In genomic region chr4:43441639-43442038, GRCm38 (mm10) we compare ENCODE assay signal across 8 mouse cellular contexts. TPM values are rescaled to one million over a fixed set of nuclear protein-coding genes. Genes with fewer than 3 reads are reported as not detected.
DNase-seq lines count a peak whose midpoint lies in the region; ATAC-seq and TF ChIP-seq lines count a peak whose summit lies in the region.

Gene Tesk1 (plus strand): TSS chr4:43441939.

- H3K27me3 ChIP-seq in MEL (ENCODE audit: control insufficient read depth in 1 of 2, insufficient read depth in 2 of 2, low read length in 2 of 2) = no peaks in the 10 kb centered on the region
- H3K27me3 ChIP-seq in intestine, embryonic 14.5 days (replicated peaks; ENCODE audit: control insufficient read depth, insufficient read depth, low read length) = no peaks in the 10 kb centered on the region
- 0 out of 2 replicates have a peak, but pooled peaks cover 3% of the 10 kb centered on the region for H3K27me3 ChIP-seq in midbrain, embryonic 12.5 days

- peaks cover 3% of the 10 kb centered on the region; the same call in 1 of the 2 replicates for H3K79me2 ChIP-seq in MEL (ENCODE audit: control insufficient read depth, insufficient read depth, low read length, poor library complexity)

- TF ChIP-seq POLR2A in MEL (IDR thresholded peaks at IDR 0.05; ENCODE audit: control insufficient read depth in 1 of 2, insufficient read depth in 1 of 2, low read depth in 1 of 2, low read length in 2 of 2, poor library complexity in 1 of 2) = no peak

- TF ChIP-seq RAD21 in MEL (IDR thresholded peaks at IDR 0.05; ENCODE audit: low read depth, low read length) = no peak

- peaks cover 0 to 1% of the 10 kb centered on the region in 2 experiments; a peak in 2 of 4 replicates for H3K4me1 ChIP-seq in MEL (ENCODE audit: control insufficient read depth in 1 of 2, insufficient read depth in 2 of 2, low read length in 2 of 2)
- peaks cover 13% of the 10 kb centered on the region for H3K4me1 ChIP-seq in intestine, embryonic 14.5 days (replicated peaks; ENCODE audit: control insufficient read depth, insufficient read depth, low read length)
- peaks cover 13% of the 10 kb centered on the region for H3K4me1 ChIP-seq in midbrain, embryonic 12.5 days

- no peaks in the 10 kb centered on the region for H3K36me3 ChIP-seq in MEL (ENCODE audit: control insufficient read depth in 1 of 2, insufficient read depth in 2 of 2, low read length in 2 of 2)
- peaks cover 20% of the 10 kb centered on the region for H3K36me3 ChIP-seq in intestine, embryonic 14.5 days (ENCODE audit: control insufficient read depth, insufficient read depth, low read length)
- peaks cover 19% of the 10 kb centered on the region for H3K36me3 ChIP-seq in midbrain, embryonic 12.5 days

- peak within 1 kb of the TSS; percentile 59 for H3K9ac ChIP-seq in MEL (ENCODE audit: control insufficient read depth, low read depth, low read length, poor library complexity, severe bottlenecking)
- H3K9ac ChIP-seq in intestine, embryonic 14.5 days (ENCODE audit: low read length) = peak within 1 kb of the TSS; percentile 96
- H3K9ac ChIP-seq in midbrain, embryonic 12.5 days (replicated peaks) = peak within 1 kb of the TSS; percentile 100

- H3K4me3 ChIP-seq in MEL (ENCODE audit: control insufficient read depth in 1 of 2, insufficient read depth in 1 of 2, low read depth in 2 of 2, low read length in 2 of 2) = peak within 1 kb of the TSS; percentile 78 to 90
- peak within 1 kb of the TSS; percentile 97 for H3K4me3 ChIP-seq in gastrocnemius, adult 2 months
- peak within 1 kb of the TSS; percentile 85 for H3K4me3 ChIP-seq in intestine, embryonic 14.5 days (ENCODE audit: low read depth, low read length)
- H3K4me3 ChIP-seq in midbrain, embryonic 12.5 days = peak within 1 kb of the TSS; percentile 96

- ATAC-seq in intestine, embryonic 14.5 days (replicated peaks; ENCODE audit: low FRiP score, low TSS enrichment, low read depth) = no peak
- peak; percentile 21; the same call in 1 of the 2 replicates for ATAC-seq in midbrain, embryonic 12.5 days (ENCODE audit: low FRiP score, low read depth)
- no peak for ATAC-seq in erythroid progenitor cell, adult 5-6 weeks (replicated peaks; ENCODE audit: low FRiP score, poor library complexity, severe bottlenecking)

- no peak for TF ChIP-seq CTCF in MEL (IDR thresholded peaks at IDR 0.05 in 2 of 3, conservative IDR thresholded peaks at IDR 0.05 in 1 of 3; ENCODE audit: control insufficient read depth in 1 of 3, insufficient read depth in 1 of 3, low read depth in 2 of 3, low read length in 3 of 3, poor library complexity in 1 of 3, severe bottlenecking in 1 of 3)
- no peak for TF ChIP-seq CTCF in gastrocnemius, adult 2 months (IDR thresholded peaks at IDR 0.05)

- H3K9me3 ChIP-seq in MEL (replicated peaks; ENCODE audit: insufficient read depth, low read length) = no peaks in the 10 kb centered on the region
- H3K9me3 ChIP-seq in intestine, embryonic 14.5 days (ENCODE audit: control insufficient read depth, low read length) = no peaks in the 10 kb centered on the region
- no peaks in the 10 kb centered on the region for H3K9me3 ChIP-seq in midbrain, embryonic 12.5 days

- peak within 1 kb of the TSS; percentile 30 for H3K27ac ChIP-seq in MEL (ENCODE audit: control insufficient read depth, low read depth, low read length)
- peak within 1 kb of the TSS; percentile 90 for H3K27ac ChIP-seq in gastrocnemius, adult 2 months
- H3K27ac ChIP-seq in intestine, embryonic 14.5 days (ENCODE audit: low read depth) = peak within 1 kb of the TSS; percentile 87
- peak within 1 kb of the TSS; percentile 96 for H3K27ac ChIP-seq in midbrain, embryonic 12.5 days (replicated peaks)

- DNase-seq in frontal cortex, adult 2 months (ENCODE audit: extremely low spot score in 1 of 2, low spot score in 1 of 2) = no peak
- no peak for DNase-seq in frontal cortex, postnatal 25 days (ENCODE audit: low spot score in 2 of 2)
- no peak for DNase-seq in MEL (ENCODE audit: low read depth, low spot score)
- no peak for DNase-seq in gastrocnemius, adult 2 months
- no peak for DNase-seq in intestine, embryonic 14.5 days (ENCODE audit: low spot score)
- DNase-seq in right cerebral cortex, postnatal 10 days (ENCODE audit: low spot score in 2 of 2) = no peak

- intact Hi-C loops in gastrocnemius, adult 2 months (cut with DNase I) = loop anchor here (1.0 to 5.0 kb wide), 2 partner anchors 37 to 136 kb away; partner anchors contain the start of genes Gba2 and Rgp1

- peak within 1 kb of the TSS; percentile 90 for H3K4me2 ChIP-seq in intestine, embryonic 14.5 days (ENCODE audit: low read length)
- peak within 1 kb of the TSS; percentile 92 for H3K4me2 ChIP-seq in midbrain, embryonic 12.5 days (replicated peaks)

- TF ChIP-seq EP300 in MEL (IDR thresholded peaks at IDR 0.05; ENCODE audit: low read depth in 1 of 2, low read length in 2 of 2) = no peak

- WGBS in intestine, embryonic 14.5 days = 30% methylated on average over 4 of the region's 4 CpGs
- 23% methylated on average over 4 of the region's 4 CpGs for whole genome bisulfite sequencing in midbrain, embryonic 12.5 days

TF ChIP-seq in MEL, 35 proteins besides CTCF, POLR2A, EP300 and RAD21:
- no peak for TF ChIP-seq ELF1 (IDR thresholded peaks at IDR 0.05; ENCODE audit: low read depth, low read length)
- TF ChIP-seq TBP (IDR thresholded peaks at IDR 0.05; ENCODE audit: low read depth, low read length) = no peak
- TF ChIP-seq JUND (IDR thresholded peaks at IDR 0.05; ENCODE audit: low read depth, low read length) = no peak
- TF ChIP-seq KAT2A (conservative IDR thresholded peaks at IDR 0.05; ENCODE audit: low read depth, low read length) = no peak
- TF ChIP-seq MYB (IDR thresholded peaks at IDR 0.05; ENCODE audit: low read depth, low read length) = no peak
- no peak for TF ChIP-seq GATA1 (IDR thresholded peaks at IDR 0.05; ENCODE audit: low read depth, low read length)

RNA-seq across cellular contexts. Expression of gene Tesk1, which starts in this region (rescaled TPM):
- 70.5 and 78.2 TPM in 2 replicates for polyA plus RNA-seq in frontal cortex, adult 2 months (2012; rRNA removed)
- 7.6 and 9.1 TPM in 2 replicates for total RNA-seq in MEL (2012; rRNA removed)
- 10 to 100 TPM in 1 of 2 experiments, not detected in 1; 24.6 TPM for polyA plus RNA-seq in MEL (2012; ENCODE audit: insufficient read depth in 1 of 2, insufficient read length in 2 of 2, low read depth in 1 of 2, low replicate concordance in 2 of 2, missing spikeins in 1 of 2)
- 10 to 100 TPM; 55.7 to 57.8 TPM for total RNA-seq in gastrocnemius, adult 2 months (2021)
- 8.6 and 9.5 TPM in 2 replicates for polyA plus RNA-seq in intestine, embryonic 14.5 days (2014; fragmentation: Nextera tagmentation; extraction: Ambion mirVana)
- 12.7 and 15.0 TPM in 2 replicates for polyA plus RNA-seq in midbrain, embryonic 12.5 days (2016; fragmentation: Nextera tagmentation; extraction: Ambion mirVana)
- 0.84 and 2.5 TPM in 2 replicates for total RNA-seq in erythroid progenitor cell, adult 5-6 weeks (2015; ENCODE audit: low replicate concordance)
- 0.23 and 0.77 TPM in 2 replicates for total RNA-seq in erythroid progenitor cell, adult 5-6 weeks (2017; ENCODE audit: low replicate concordance)

Comparison
In these comparisons a context has a peak if more than half of its experiments do, and no peak if none do; other contexts are left out.
1. H3K27ac ChIP-seq: peak in every context shown above with its lines; median percentile 96 in midbrain, embryonic 12.5 days; 90 in gastrocnemius, adult 2 months; 87 in intestine, embryonic 14.5 days; 30 in MEL.